Mouse (Mus musculus) olfactory bulb, adult 2 months (tissue): ENCODE results near the gene Tmem100.

Experiments used
- CTCF ChIP-seq: fragments of 200-500 bp; IDR thresholded peaks from 2 replicates; pipeline ENCODE4 v1.5.1; 2012; ENCODE audit warnings: low read depth, mild to moderate bottlenecking, low read length, moderate library complexity; ENCODE audit not compliant: insufficient read depth
- POLR2A ChIP-seq: fragments of 200-500 bp; IDR thresholded peaks from 2 replicates; pipeline ENCODE4 v1.6.1; 2012; ENCODE audit warnings: mild to moderate bottlenecking, low read depth, low read length, moderate library complexity; ENCODE audit not compliant: insufficient read depth

DNA sequence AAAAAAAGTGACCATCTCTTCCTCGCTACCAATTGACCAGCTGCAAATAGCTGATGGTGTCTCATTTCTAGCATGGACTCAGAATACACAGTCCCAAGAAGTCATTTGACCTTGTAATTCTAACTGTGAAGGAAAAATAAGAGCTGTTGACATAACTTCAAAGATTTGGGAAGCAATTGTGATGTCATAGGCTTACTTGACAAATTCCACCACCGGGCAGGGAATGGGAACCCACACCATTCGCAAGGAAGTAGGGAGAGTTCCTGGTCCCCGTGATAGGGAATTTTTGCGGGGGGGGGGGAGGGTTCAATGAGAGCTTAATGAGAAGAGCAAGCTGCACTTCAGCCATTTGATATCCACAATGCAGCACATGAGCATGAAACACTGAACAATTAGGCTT is 43.1 kb downstream of the Tmem100 start:
- no peak for TF ChIP-seq CTCF
- no peak for TF ChIP-seq POLR2A
